Mouse (Mus musculus): Measurements from ENCODE around the gene Rnase1.
A peak's percentile ranks its signal among the peaks of the same experiment; 100 is the strongest.

Rnase1 gene

GRCm38 (mm10) chr14:51132372-51132771 is 14.2 kb downstream of the Rnase1 start:
- no peak for DNase-seq

GRCm38 (mm10) chr14:51131086-51131815 is 15.3 kb downstream of the Rnase1 start:
- no peak for DNase-seq

- no peak for DNase-seq
Measured at GRCm38 (mm10) chr14:51130315-51130940, 16.2 kb downstream of the Rnase1 start.

- DNase-seq = no peak
Measured at GRCm38 (mm10) chr14:51129624-51129975, 17.0 kb downstream of the Rnase1 start.

- no peak for DNase-seq
Measured at GRCm38 (mm10) chr14:51128775-51129623, 17.6 kb downstream of the Rnase1 start.

GRCm38 (mm10) chr14:51127648-51128258 is 18.8 kb downstream of the Rnase1 start:
- DNase-seq = no peak

GRCm38 (mm10) chr14:51125684-51126083 is 20.9 kb downstream of the Rnase1 start:
- no peak for DNase-seq

GRCm38 (mm10) chr14:51113916-51114560 is 32.5 kb downstream of the Rnase1 start, which contains the start of gene Eddm3b:
TSS of gene Eddm3b (plus strand) at chr14:51114426.
- DNase-seq = no peak

- DNase-seq = no peak
Measured at GRCm38 (mm10) chr14:51113476-51113875, 33.1 kb downstream of the Rnase1 start.

- no peak for DNase-seq
Measured at GRCm38 (mm10) chr14:51111966-51112365, 34.6 kb downstream of the Rnase1 start.

GRCm38 (mm10) chr14:51106449-51106967 is 40.1 kb downstream of the Rnase1 start:
- DNase-seq = no peak

GRCm38 (mm10) chr14:51104366-51104765 is 42.2 kb downstream of the Rnase1 start:
- no peak for DNase-seq

- DNase-seq = peak; percentile 61 to 72
Measured at GRCm38 (mm10) chr14:51103217-51103616, 43.4 kb downstream of the Rnase1 start.

GRCm38 (mm10) chr14:51101284-51101683 is 45.3 kb downstream of the Rnase1 start:
- no peak for DNase-seq

- no peak for DNase-seq
Measured at GRCm38 (mm10) chr14:51098921-51099320, 47.7 kb downstream of the Rnase1 start.

GRCm38 (mm10) chr14:51098300-51098699 is 48.3 kb downstream of the Rnase1 start:
- DNase-seq = peak; percentile 80 to 85

- DNase-seq = no peak
Measured at GRCm38 (mm10) chr14:51095736-51096524, 50.7 kb downstream of the Rnase1 start.
